Mouse (Mus musculus): ENCODE measurements at regions not wholly inside any gene's neighbourhood (a gene's known extent, or its start where the extent isn't known, plus 50 kb on each side); places are given as distances from the start of the nearest gene placed in this dataset.
A peak's percentile ranks its signal among the peaks of the same experiment; 100 is the strongest.

GRCm38 (mm10) chr9:98091105-98091504 lies 58.1 kb upstream of the Clstn2 start:
- Histone ChIP-seq H3K27me3 (ENCODE audit: low read depth, poor library complexity, severe bottlenecking) (no peaks in the 10 kb centered on the region), H3K27ac (replicated peaks) (no peak overlapping the region), H3K4me3 (no peak overlapping the region), H3K9me3 (replicated peaks) (no peaks in the 10 kb centered on the region), H3K4me1 (no peaks in the 10 kb centered on the region), H3K36me3 (no peaks in the 10 kb centered on the region)
- WGBS = 88% methylated on average over 1 of the region's 1 CpGs
- no peak for DNase-seq (ENCODE audit: low spot score)

- no peak for DNase-seq (ENCODE audit: low spot score)
- Histone ChIP-seq H3K27ac (replicated peaks) (no peak overlapping the region), H3K36me3 (no peaks in the 10 kb centered on the region), H3K4me1 (no peaks in the 10 kb centered on the region), H3K4me3 (no peak overlapping the region), H3K9me3 (replicated peaks) (no peaks in the 10 kb centered on the region), H3K27me3 (ENCODE audit: low read depth, poor library complexity, severe bottlenecking) (no peaks in the 10 kb centered on the region)
- 88% methylated on average over 10 of the region's 10 CpGs for WGBS
Measured at GRCm38 (mm10) chr9:98095064-98095790, 62.2 kb upstream of the Clstn2 start.

- no peak for DNase-seq (ENCODE audit: low spot score)
- Histone ChIP-seq H3K27me3 (ENCODE audit: low read depth, poor library complexity, severe bottlenecking) (no peaks in the 10 kb centered on the region), H3K36me3 (no peaks in the 10 kb centered on the region), H3K27ac (replicated peaks) (no peak overlapping the region), H3K4me3 (no peak overlapping the region), H3K4me1 (peaks cover 13% of the 10 kb centered on the region), H3K9me3 (replicated peaks) (no peaks in the 10 kb centered on the region)
- 69% methylated on average over 6 of the region's 6 CpGs for WGBS
Measured at GRCm38 (mm10) chr9:98123390-98123789, 90.4 kb upstream of the Clstn2 start.

- Histone ChIP-seq H3K27me3 (ENCODE audit: low read depth, poor library complexity, severe bottlenecking) (no peaks in the 10 kb centered on the region), H3K4me3 (no peak overlapping the region), H3K27ac (replicated peaks) (no peak overlapping the region), H3K4me1 (peaks cover 5% of the 10 kb centered on the region), H3K9me3 (replicated peaks) (no peaks in the 10 kb centered on the region), H3K36me3 (no peaks in the 10 kb centered on the region)
- 83% methylated on average over 4 of the region's 4 CpGs for WGBS
- no peak for DNase-seq (ENCODE audit: low spot score)
Measured at GRCm38 (mm10) chr9:98129596-98129995, 96.6 kb upstream of the Clstn2 start.

- H3K4me3 ChIP-seq = no peak overlapping the region
- no peak overlapping the region for H3K27ac ChIP-seq (replicated peaks)
- H3K9me3 ChIP-seq (replicated peaks) = no peaks in the 10 kb centered on the region
- H3K36me3 ChIP-seq = no peaks in the 10 kb centered on the region
- H3K4me1 ChIP-seq = peaks cover 5% of the 10 kb centered on the region
- no peaks in the 10 kb centered on the region for H3K27me3 ChIP-seq (ENCODE audit: low read depth, poor library complexity, severe bottlenecking)
- 87% methylated on average over 5 of the region's 5 CpGs for WGBS
- no peak for DNase-seq (ENCODE audit: low spot score)
Measured at GRCm38 (mm10) chr9:98130849-98131248, 97.9 kb upstream of the Clstn2 start.

- no peaks in the 10 kb centered on the region for H3K27me3 ChIP-seq (ENCODE audit: low read depth, poor library complexity, severe bottlenecking)
- no peak overlapping the region for H3K4me3 ChIP-seq
- no peak overlapping the region for H3K27ac ChIP-seq (replicated peaks)
- H3K9me3 ChIP-seq (replicated peaks) = peaks cover 4% of the 10 kb centered on the region; the same call in 1 of the 2 replicates
- no peaks in the 10 kb centered on the region for H3K4me1 ChIP-seq
- no peaks in the 10 kb centered on the region for H3K36me3 ChIP-seq
- no peak for DNase-seq (ENCODE audit: low spot score)
Measured at GRCm38 (mm10) chr9:98140546-98140945, 107.6 kb upstream of the Clstn2 start.

- 74% methylated on average over 7 of the region's 7 CpGs for WGBS
- Histone ChIP-seq H3K4me3 (no peak overlapping the region), H3K36me3 (no peaks in the 10 kb centered on the region), H3K9me3 (replicated peaks) (no peaks in the 10 kb centered on the region; the same call in 1 of the 2 replicates), H3K4me1 (no peaks in the 10 kb centered on the region), H3K27ac (replicated peaks) (no peak overlapping the region), H3K27me3 (ENCODE audit: low read depth, poor library complexity, severe bottlenecking) (no peaks in the 10 kb centered on the region)
- no peak for DNase-seq (ENCODE audit: low spot score)
Measured at GRCm38 (mm10) chr9:98142121-98142520, 109.1 kb upstream of the Clstn2 start.

GRCm38 (mm10) chr9:98146901-98147300 lies 113.9 kb upstream of the Clstn2 start:
- 87% methylated on average over 5 of the region's 5 CpGs for WGBS
- no peak for DNase-seq (ENCODE audit: low spot score)
- Histone ChIP-seq H3K4me1 (no peaks in the 10 kb centered on the region), H3K9me3 (replicated peaks) (no peaks in the 10 kb centered on the region), H3K36me3 (no peaks in the 10 kb centered on the region), H3K27ac (replicated peaks) (no peak overlapping the region), H3K27me3 (ENCODE audit: low read depth, poor library complexity, severe bottlenecking) (no peaks in the 10 kb centered on the region), H3K4me3 (no peak overlapping the region)

- no peak for DNase-seq (ENCODE audit: low spot score)
- Histone ChIP-seq H3K4me1 (0 out of 2 replicates have a peak, but pooled peaks cover 3% of the 10 kb centered on the region), H3K27ac (replicated peaks) (no peak overlapping the region), H3K27me3 (ENCODE audit: low read depth, poor library complexity, severe bottlenecking) (no peaks in the 10 kb centered on the region), H3K9me3 (replicated peaks) (no peaks in the 10 kb centered on the region), H3K4me3 (no peak overlapping the region), H3K36me3 (no peaks in the 10 kb centered on the region)
- 96% methylated on average over 2 of the region's 2 CpGs for WGBS
Measured at GRCm38 (mm10) chr9:98158421-98158820, 125.4 kb upstream of the Clstn2 start.

- H3K9me3 ChIP-seq (replicated peaks) = no peaks in the 10 kb centered on the region
- 13% methylated on average over 5 of the region's 5 CpGs for WGBS
- H3K27ac ChIP-seq (replicated peaks) = peak overlapping the region; percentile 55
- H3K4me1 ChIP-seq = peaks cover 21% of the 10 kb centered on the region
- H3K36me3 ChIP-seq = no peaks in the 10 kb centered on the region
- H3K4me3 ChIP-seq = no peak overlapping the region
- H3K27me3 ChIP-seq (ENCODE audit: low read depth, poor library complexity, severe bottlenecking) = no peaks in the 10 kb centered on the region
- peak; percentile 15 for DNase-seq (ENCODE audit: low spot score)
Measured at GRCm38 (mm10) chr9:98164489-98164888, 122.7 kb upstream of the Nmnat3 start.

- peaks cover 6% of the 10 kb centered on the region; the same call in 1 of the 2 replicates for H3K4me1 ChIP-seq
- no peaks in the 10 kb centered on the region for H3K27me3 ChIP-seq (ENCODE audit: low read depth, poor library complexity, severe bottlenecking)
- 83% methylated on average over 5 of the region's 5 CpGs for WGBS
- no peaks in the 10 kb centered on the region for H3K36me3 ChIP-seq
- H3K4me3 ChIP-seq = no peak overlapping the region
- H3K27ac ChIP-seq (replicated peaks) = no peak overlapping the region
- no peak for DNase-seq (ENCODE audit: low spot score)
- H3K9me3 ChIP-seq (replicated peaks) = no peaks in the 10 kb centered on the region
Measured at GRCm38 (mm10) chr9:98174056-98174455, 113.2 kb upstream of the Nmnat3 start.

- no peaks in the 10 kb centered on the region for H3K27me3 ChIP-seq (ENCODE audit: low read depth, poor library complexity, severe bottlenecking)
- 69% methylated on average over 7 of the region's 7 CpGs for WGBS
- H3K4me3 ChIP-seq = no peak overlapping the region
- H3K9me3 ChIP-seq (replicated peaks) = no peaks in the 10 kb centered on the region
- DNase-seq (ENCODE audit: low spot score) = no peak
- H3K27ac ChIP-seq (replicated peaks) = no peak overlapping the region
- H3K36me3 ChIP-seq = no peaks in the 10 kb centered on the region
- H3K4me1 ChIP-seq = peaks cover 6% of the 10 kb centered on the region; the same call in 1 of the 2 replicates
Measured at GRCm38 (mm10) chr9:98176701-98177380, 110.4 kb upstream of the Nmnat3 start.

- DNase-seq (ENCODE audit: low spot score) = peak; percentile 5
- H3K9me3 ChIP-seq (replicated peaks) = no peaks in the 10 kb centered on the region
- no peaks in the 10 kb centered on the region for H3K4me1 ChIP-seq
- H3K36me3 ChIP-seq = no peaks in the 10 kb centered on the region
- WGBS = 50% methylated on average over 4 of the region's 4 CpGs
- no peak overlapping the region for H3K4me3 ChIP-seq
- no peak overlapping the region for H3K27ac ChIP-seq (replicated peaks)
- H3K27me3 ChIP-seq (ENCODE audit: low read depth, poor library complexity, severe bottlenecking) = no peaks in the 10 kb centered on the region
Measured at GRCm38 (mm10) chr9:98180766-98181165, 106.5 kb upstream of the Nmnat3 start.
